Mouse (Mus musculus): ENCODE results near the gene Dlgap5. TPM values are rescaled to one million over a fixed set of nuclear protein-coding genes. Genes with fewer than 3 reads are reported as not detected.

The Dlgap5 gene
- polyA plus RNA-seq, 1 experiment from 2014 or later: 4.4 TPM

DNA sequence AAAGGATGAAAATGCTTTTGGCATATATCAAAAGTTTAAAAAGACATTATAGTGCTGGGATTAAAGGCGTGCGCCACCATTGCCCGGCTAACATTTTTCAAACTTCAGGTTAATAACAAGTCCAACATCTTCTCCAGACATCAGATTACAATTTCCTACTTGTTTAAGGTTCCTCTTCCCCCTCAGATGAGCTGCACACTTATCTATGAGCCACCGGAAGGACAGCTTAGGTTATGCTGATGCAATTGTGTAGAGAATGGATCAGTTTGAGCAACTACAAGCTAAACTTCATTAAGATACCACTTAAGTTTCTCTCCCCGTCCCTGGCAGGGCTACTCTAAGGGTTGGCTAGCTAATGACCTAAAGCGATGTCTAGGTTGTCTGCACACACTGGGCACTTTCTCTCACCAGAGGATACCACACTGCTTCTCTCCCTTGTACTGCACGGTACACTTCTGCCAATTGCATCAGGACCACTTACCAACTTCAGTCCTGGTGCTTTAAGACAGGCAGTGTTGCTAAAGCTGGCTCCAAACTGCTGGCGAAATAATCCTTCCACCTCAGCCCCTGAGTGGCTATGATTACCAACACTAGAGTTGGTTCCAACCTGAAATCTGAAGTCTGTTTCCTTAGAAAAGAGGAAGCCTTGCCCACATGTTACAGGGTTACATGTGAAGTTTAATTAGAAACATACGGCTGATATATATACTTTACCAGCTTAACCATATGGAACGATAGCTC lies 24.7 kb downstream of the Dlgap5 start:
- H3K9me3 ChIP-seq (replicated peaks): no peaks in the 10 kb centered on the region
- H3K4me1 ChIP-seq: peaks cover 13% of the 10 kb centered on the region
- H3K36me3 ChIP-seq: no peaks in the 10 kb centered on the region
- H3K9ac ChIP-seq (replicated peaks): no peak overlapping the region
- H3K4me2 ChIP-seq: no peak overlapping the region
- no peaks in the 10 kb centered on the region for H3K27me3 ChIP-seq (replicated peaks)
- WGBS: 94% methylated on average over 10 of the region's 10 CpGs
- H3K4me3 ChIP-seq (replicated peaks): no peak overlapping the region
- no peak for ATAC-seq (ENCODE audit: low FRiP score)
- no peak overlapping the region for H3K27ac ChIP-seq (replicated peaks)

DNA sequence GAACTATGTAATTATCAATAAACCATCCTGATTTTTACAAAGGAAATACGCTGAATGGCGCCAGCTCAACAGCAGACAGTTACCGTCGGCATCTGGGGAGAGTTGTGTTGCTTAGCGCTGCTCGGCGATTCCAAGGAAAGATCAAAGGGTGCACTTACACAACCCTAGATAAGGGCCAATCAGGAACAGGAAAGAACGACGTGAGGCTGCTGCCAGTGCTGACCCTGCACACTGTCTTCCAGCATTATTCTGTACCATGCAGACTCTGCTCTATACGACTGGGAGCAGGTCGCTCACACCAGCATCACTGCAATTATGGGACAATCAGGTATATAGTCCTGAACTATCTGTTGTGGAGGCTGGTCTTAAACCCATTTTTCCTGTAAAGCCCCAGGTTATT lies 32.1 kb downstream of the Dlgap5 start:
- no peak overlapping the region for H3K9ac ChIP-seq (replicated peaks)
- H3K27me3 ChIP-seq (replicated peaks): no peaks in the 10 kb centered on the region
- H3K4me1 ChIP-seq: no peaks in the 10 kb centered on the region
- H3K4me3 ChIP-seq (replicated peaks): no peak overlapping the region
- no peak overlapping the region for H3K4me2 ChIP-seq
- ATAC-seq (ENCODE audit: low FRiP score): no peak
- 76% methylated on average over 11 of the region's 11 CpGs for WGBS
- no peaks in the 10 kb centered on the region for H3K9me3 ChIP-seq (replicated peaks)
- H3K36me3 ChIP-seq: no peaks in the 10 kb centered on the region
- H3K27ac ChIP-seq (replicated peaks): no peak overlapping the region

DNA sequence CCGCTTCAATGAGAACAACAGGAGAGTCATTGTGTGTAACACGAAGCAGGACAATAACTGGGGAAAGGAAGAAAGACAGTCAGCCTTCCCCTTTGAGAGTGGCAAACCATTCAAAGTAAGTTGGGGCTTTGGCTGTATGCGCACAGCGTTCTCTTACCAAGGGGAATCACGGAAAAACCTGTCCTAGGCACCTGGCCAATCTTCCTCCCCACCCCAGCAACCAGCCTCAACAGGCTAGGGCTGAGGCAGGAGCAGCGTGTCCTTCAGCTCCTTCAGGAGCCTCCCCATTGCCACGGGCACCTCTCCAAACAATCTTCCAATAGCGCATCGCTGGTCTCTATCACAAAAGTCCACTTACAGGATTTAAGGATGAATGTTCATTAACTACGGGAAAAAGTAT lies 33.6 kb downstream of the Dlgap5 start:
- Histone ChIP-seq H3K27me3 (replicated peaks) (no peaks in the 10 kb centered on the region), H3K4me3 (replicated peaks) (no peak overlapping the region), H3K4me2 (no peak overlapping the region), H3K36me3 (no peaks in the 10 kb centered on the region), H3K27ac (replicated peaks) (no peak overlapping the region), H3K4me1 (no peaks in the 10 kb centered on the region), H3K9ac (replicated peaks) (no peak overlapping the region), H3K9me3 (replicated peaks) (no peaks in the 10 kb centered on the region)
- ATAC-seq (ENCODE audit: low FRiP score): no peak
- 80% methylated on average over 10 of the region's 10 CpGs for WGBS

DNA sequence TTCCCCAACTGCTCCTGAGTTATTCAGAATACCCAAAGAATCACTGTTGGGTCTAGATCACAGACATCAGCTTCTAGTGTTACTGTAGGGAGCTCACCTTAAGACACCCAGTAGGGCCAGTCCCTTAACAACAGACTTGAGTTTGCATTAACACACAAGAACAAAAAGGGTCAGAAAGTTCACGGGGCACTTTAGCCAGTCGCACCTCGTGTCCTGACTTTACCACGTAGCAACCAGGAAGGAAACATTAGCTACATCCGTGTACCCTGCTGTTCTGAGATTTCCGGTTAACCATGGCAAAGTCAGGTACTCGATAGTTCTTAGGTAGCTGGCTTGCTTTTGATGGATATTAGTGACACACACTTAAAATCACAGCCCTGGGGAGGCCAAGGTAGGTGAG lies 34.3 kb downstream of the Dlgap5 start:
- Histone ChIP-seq H3K9ac (replicated peaks) (no peak overlapping the region), H3K36me3 (no peaks in the 10 kb centered on the region), H3K9me3 (replicated peaks) (no peaks in the 10 kb centered on the region), H3K27me3 (replicated peaks) (no peaks in the 10 kb centered on the region), H3K4me1 (no peaks in the 10 kb centered on the region), H3K4me2 (no peak overlapping the region), H3K27ac (replicated peaks) (no peak overlapping the region), H3K4me3 (replicated peaks) (no peak overlapping the region)
- WGBS: 83% methylated on average over 7 of the region's 7 CpGs
- no peak for ATAC-seq (ENCODE audit: low FRiP score)

DNA sequence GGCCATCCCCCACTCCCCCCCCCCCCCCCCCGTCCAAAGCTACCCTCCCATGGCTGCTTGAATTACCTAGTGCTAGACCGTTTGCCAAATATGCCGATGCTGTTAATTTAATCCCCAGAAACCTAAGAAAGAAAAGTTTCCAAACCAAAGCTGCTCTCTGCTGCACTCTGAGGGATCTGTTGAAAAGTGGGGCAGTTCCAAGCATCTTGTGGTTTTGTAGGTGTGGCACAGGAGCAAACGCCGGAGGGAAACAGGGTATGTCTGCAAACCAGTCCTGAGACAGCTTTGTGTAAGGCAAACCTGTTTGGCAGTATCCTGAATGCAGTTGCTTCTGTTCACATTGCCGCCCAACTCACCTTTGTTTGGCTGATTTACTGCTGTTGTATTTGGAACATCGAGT lies 39.9 kb downstream of the Dlgap5 start:
- Histone ChIP-seq H3K4me3 (replicated peaks) (no peak overlapping the region), H3K4me2 (no peak overlapping the region), H3K27ac (replicated peaks) (no peak overlapping the region), H3K4me1 (peaks cover 9% of the 10 kb centered on the region), H3K9ac (replicated peaks) (no peak overlapping the region), H3K9me3 (replicated peaks) (no peaks in the 10 kb centered on the region), H3K36me3 (no peaks in the 10 kb centered on the region), H3K27me3 (replicated peaks) (peaks cover 13% of the 10 kb centered on the region)
- no peak for ATAC-seq (ENCODE audit: low FRiP score)
- 84% methylated on average over 7 of the region's 7 CpGs for WGBS

DNA sequence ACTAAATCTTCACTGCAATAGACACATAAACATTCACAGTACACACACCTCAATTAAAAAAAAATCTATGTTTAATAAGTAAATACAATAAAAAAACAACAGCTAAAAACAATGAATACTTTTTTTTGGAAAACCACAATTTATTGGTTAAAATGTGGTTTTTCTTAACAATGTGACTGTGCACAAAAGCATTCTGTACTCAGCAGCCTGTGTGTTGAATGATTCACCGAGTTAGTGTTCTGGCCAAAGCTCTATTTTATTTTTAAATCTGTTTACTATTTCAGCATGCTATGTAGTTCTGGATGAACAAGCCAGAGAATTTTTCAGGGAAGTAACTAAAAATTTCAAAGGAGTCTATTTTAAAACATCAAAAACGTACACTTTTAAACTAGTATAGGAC lies 41.7 kb downstream of the Dlgap5 start:
- H3K4me3 ChIP-seq (replicated peaks): no peak overlapping the region
- no peak overlapping the region for H3K9ac ChIP-seq (replicated peaks)
- peaks cover 9% of the 10 kb centered on the region for H3K4me1 ChIP-seq
- 86% methylated on average over 2 of the region's 2 CpGs for WGBS
- peaks cover 21% of the 10 kb centered on the region for H3K27me3 ChIP-seq (replicated peaks)
- H3K36me3 ChIP-seq: no peaks in the 10 kb centered on the region
- H3K27ac ChIP-seq (replicated peaks): no peak overlapping the region
- no peaks in the 10 kb centered on the region for H3K9me3 ChIP-seq (replicated peaks)
- no peak overlapping the region for H3K4me2 ChIP-seq
- ATAC-seq (ENCODE audit: low FRiP score): no peak

DNA sequence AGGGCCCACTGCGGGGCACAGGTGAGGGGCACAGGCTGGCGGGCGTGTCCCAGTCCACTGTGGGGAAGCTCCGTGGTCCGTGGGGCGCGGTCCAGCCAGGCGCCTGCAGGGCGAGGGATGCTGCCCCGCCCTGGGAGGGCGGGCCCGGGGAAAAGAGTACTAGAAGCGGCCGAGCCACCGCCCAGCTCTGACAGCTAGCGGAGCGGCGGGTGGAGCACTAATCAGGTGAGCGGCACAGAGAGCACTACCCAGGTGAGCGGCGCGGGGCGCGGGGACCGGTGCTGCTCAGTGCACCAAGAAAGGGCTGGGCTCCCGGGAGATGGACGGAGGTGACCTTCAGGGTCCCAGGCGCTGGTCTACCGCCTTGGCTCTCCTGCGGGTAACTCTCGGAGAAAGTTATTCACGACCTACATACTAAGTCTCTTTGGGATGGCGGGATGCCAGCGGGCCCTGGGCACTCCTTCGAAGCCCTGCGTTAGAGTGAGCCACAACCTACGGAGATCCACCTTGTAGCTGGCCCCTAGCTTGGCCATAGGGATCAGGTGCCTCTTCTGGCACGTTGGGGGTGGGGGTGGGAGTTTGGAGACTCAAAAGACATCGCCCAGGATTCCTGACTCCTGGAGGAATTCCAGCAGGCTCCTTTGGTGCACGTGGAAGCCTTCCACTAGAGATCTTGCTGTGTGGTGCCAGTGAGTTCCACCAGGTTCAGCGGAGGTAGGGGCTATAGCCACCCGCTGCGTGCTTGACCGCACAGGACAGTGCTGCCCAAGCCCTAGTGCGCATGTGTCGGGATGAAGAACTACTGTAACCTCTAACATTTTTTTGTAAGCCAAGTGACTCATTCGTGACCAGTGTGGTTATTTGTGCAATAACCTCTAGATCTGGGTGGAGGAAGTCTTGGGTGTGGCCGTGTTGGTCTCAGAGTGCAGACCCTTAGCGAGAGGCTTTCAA lies 44.2 kb downstream of the Dlgap5 start:
- Histone ChIP-seq H3K4me1 (peaks cover 9% of the 10 kb centered on the region), H3K27ac (replicated peaks) (no peak overlapping the region), H3K9me3 (replicated peaks) (no peaks in the 10 kb centered on the region), H3K9ac (replicated peaks) (no peak overlapping the region), H3K4me2 (peak overlapping the region; percentile 60), H3K4me3 (replicated peaks) (peak overlapping the region; percentile 23), H3K27me3 (replicated peaks) (peaks cover 24% of the 10 kb centered on the region), H3K36me3 (no peaks in the 10 kb centered on the region)
- ATAC-seq (ENCODE audit: low FRiP score): no peak
- 18% methylated on average over 44 of the region's 49 CpGs for WGBS

DNA sequence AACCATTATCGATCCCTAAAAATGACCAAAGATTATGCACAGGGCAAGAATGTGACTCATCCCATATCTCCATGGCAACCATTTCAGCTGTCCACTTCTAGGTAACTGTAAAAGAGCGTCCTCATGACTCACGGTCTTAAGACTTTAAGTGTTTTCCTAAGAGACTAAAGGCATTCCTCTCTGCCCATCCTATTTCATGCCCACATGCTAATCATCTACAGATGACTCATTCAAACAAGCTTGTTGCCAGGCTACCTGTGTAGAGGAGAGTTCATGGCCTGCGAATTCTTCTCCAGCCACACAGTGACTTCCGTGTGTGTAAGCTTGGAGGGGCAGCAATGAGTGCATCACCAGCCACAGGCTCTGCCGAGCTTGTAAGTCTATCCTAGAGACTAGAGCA lies 46.5 kb downstream of the Dlgap5 start:
- no peak for ATAC-seq (ENCODE audit: low FRiP score)
- Histone ChIP-seq H3K27me3 (replicated peaks) (peaks cover 26% of the 10 kb centered on the region), H3K4me1 (peaks cover 22% of the 10 kb centered on the region), H3K9ac (replicated peaks) (no peak overlapping the region), H3K4me3 (replicated peaks) (no peak overlapping the region), H3K36me3 (no peaks in the 10 kb centered on the region), H3K9me3 (replicated peaks) (no peaks in the 10 kb centered on the region), H3K27ac (replicated peaks) (no peak overlapping the region), H3K4me2 (no peak overlapping the region)
- WGBS: 71% methylated on average over 6 of the region's 6 CpGs

DNA sequence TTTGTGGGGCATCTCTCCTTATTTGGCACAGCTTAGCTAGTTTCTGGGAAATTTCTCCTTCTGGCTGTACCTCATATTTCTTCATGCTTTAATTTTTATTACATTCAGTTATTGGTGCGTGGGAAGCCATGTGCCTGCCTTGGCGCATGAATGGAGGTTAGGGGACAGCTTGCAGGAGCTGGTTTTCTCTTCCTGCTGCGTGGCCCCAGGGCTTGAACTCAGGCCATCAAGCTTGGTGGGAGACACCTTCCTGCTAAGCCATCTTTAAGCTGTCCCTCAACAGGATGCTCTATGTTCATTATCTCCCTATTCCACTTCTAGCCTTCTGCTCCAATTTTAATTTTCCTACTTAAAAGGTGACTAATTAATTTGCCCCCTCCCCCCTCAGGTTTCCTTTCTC lies 47.4 kb downstream of the Dlgap5 start:
- Histone ChIP-seq H3K27me3 (replicated peaks) (peaks cover 26% of the 10 kb centered on the region), H3K36me3 (no peaks in the 10 kb centered on the region), H3K4me1 (peaks cover 25% of the 10 kb centered on the region), H3K9ac (replicated peaks) (no peak overlapping the region), H3K4me2 (no peak overlapping the region), H3K27ac (replicated peaks) (no peak overlapping the region), H3K9me3 (replicated peaks) (no peaks in the 10 kb centered on the region), H3K4me3 (replicated peaks) (no peak overlapping the region)
- WGBS: 64% methylated on average over 3 of the region's 3 CpGs
- ATAC-seq (ENCODE audit: low FRiP score): no peak

DNA sequence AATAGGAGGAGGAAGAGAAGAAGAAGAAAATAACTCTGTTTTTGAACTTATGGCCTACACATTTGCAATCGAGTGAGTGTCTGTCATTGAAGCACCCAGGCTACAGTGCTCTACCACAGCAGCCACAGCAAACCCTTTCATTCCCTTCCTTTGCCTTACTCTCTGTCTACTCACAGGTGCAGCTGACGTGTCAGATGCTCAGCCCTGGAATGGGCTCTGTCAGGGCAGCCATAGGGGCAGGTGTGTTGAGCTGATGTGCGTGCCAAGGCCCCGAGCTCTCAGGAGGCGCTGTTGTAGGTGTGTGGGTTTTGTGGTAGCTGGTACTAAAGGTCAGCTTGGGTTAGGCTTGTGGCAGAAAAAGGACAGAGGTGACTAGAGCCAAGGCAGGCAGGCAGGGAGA lies 48.5 kb downstream of the Dlgap5 start:
- no peak for ATAC-seq (ENCODE audit: low FRiP score)
- Histone ChIP-seq H3K9ac (replicated peaks) (no peak overlapping the region), H3K27me3 (replicated peaks) (peaks cover 26% of the 10 kb centered on the region), H3K36me3 (no peaks in the 10 kb centered on the region), H3K4me3 (replicated peaks) (no peak overlapping the region), H3K9me3 (replicated peaks) (no peaks in the 10 kb centered on the region), H3K4me2 (no peak overlapping the region), H3K4me1 (peaks cover 31% of the 10 kb centered on the region), H3K27ac (replicated peaks) (no peak overlapping the region)
- 89% methylated on average over 5 of the region's 5 CpGs for WGBS

DNA sequence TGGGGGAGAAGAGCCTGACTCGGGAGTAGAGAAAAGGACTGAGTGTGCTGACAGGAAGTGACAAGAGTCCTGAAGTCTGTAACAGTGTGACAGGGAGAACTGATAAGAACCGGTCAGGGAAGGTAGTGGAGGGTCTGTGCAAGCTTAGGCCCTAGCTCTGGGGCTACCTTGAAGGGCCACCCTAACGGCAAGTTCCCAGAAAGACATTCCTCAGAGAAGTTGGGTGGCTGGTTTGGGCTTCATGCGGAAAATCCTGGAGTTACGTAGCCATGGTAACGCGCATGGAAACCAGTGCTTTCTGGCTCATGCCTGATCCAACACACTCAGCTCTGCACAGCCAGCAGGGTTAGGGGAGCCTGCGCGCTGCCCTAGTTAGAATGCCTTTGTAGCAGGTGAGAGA lies 50.7 kb downstream of the Dlgap5 start, which contains the start of gene Lgals3:
Lgals3 (plus strand) TSS at position 291 of the 400 bp plus-strand sequence.
- Histone ChIP-seq H3K4me2 (peak within 1 kb of the TSS; percentile 20; the same call in 1 of the 2 replicates), H3K27ac (replicated peaks) (peak within 1 kb of the TSS; percentile 63), H3K9me3 (replicated peaks) (no peaks in the 10 kb centered on the region), H3K4me1 (peaks cover 21% of the 10 kb centered on the region), H3K36me3 (no peaks in the 10 kb centered on the region), H3K9ac (replicated peaks) (no peak within 1 kb of the TSS), H3K4me3 (replicated peaks) (no peak within 1 kb of the TSS), H3K27me3 (replicated peaks) (0 out of 2 replicates have a peak, but pooled peaks cover 5% of the 10 kb centered on the region)
- ATAC-seq (ENCODE audit: low FRiP score): peak; percentile 89
- 46% methylated on average over 9 of the region's 9 CpGs for WGBS

Data from neural tube, embryonic 15.5 days (tissue).